Mouse (Mus musculus) G1E-ER4 (cell line): ENCODE data around the gene Col1a2. TPM values are rescaled to one million over a fixed set of nuclear protein-coding genes. Genes with fewer than 3 reads are reported as not detected.

ENCODE experiments used
- GATA1 ChIP-seq: IDR thresholded peaks from one replicate; pipeline ENCODE4 v1.8.0; 2012; ENCODE audit warnings: low read length, inconsistent platforms
- polyA plus RNA-seq: library from polyadenylated mRNA; stranded (reverse); fragments of >175 nt; gene quantifications from 2 replicates; pipeline ENCODE4 v1.2.3, GENCODE M21; 2012

Col1a2 gene
- 0.53 and 0.61 TPM in 2 replicates for polyA plus RNA-seq

DNA sequence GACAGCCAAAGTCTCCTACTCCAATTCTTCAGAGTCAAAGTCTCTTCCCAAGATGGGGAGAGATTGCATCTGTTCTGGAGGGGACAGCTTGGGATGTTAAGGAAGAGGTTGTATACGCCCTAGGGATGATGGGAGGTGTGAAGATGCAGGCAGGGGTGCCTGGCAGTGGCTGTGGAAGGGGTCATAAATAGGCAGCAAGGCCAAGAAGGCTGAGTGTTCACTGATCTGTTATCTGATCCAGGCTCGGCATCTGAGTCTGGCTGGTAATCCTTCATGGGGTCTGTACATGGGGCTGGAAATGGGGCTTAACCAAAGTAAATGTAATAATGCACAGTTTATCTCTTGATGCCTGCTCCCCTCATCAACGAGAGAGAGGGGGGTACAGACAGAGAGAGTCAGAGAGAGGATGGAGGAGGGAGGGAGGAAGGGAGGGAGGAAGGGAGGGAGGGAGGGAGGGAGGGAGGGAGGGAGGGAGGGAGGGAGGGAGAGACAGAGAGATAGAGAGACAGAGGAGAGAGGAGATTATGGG is at the start of gene Col1a2:
TSS of gene Col1a2 (plus strand) at position 212 of the 529 bp plus-strand sequence.
- no peak for TF ChIP-seq GATA1

GRCm38 (mm10) chr6:4455518-4455917 is 49.1 kb upstream of the Col1a2 start:
- TF ChIP-seq GATA1: no peak

DNA sequence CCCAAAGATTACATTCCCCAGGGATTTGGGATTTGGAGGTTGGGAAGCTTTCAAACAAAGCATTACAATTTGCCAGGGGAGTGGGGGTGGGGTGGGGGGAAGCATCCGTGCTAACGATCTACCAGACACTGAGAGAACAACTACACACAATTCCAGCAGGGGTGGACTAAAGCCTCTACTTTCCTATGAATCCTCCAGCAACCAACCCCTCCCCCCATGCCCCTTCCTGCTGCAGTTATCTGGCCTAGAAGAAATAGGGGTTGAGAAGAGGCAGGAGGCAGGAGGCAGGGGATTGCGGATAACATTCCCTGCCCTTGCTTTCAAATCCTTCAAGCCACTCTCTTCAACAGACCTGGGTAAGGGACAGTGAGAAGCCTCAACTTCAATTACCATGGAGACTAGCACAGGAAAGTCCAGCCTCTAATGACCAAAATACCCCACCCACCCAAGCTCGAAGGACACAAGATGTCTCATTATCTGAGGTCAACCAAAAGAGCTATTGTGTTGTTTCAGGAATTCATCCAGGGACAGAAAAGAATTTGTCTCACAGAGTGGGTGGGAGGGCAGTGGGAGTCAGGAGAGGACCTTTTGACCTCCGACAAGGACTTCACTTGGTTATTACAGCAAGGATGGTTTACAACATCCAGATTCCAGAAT is 48.5 kb upstream of the Col1a2 start:
- TF ChIP-seq GATA1: no peak

DNA sequence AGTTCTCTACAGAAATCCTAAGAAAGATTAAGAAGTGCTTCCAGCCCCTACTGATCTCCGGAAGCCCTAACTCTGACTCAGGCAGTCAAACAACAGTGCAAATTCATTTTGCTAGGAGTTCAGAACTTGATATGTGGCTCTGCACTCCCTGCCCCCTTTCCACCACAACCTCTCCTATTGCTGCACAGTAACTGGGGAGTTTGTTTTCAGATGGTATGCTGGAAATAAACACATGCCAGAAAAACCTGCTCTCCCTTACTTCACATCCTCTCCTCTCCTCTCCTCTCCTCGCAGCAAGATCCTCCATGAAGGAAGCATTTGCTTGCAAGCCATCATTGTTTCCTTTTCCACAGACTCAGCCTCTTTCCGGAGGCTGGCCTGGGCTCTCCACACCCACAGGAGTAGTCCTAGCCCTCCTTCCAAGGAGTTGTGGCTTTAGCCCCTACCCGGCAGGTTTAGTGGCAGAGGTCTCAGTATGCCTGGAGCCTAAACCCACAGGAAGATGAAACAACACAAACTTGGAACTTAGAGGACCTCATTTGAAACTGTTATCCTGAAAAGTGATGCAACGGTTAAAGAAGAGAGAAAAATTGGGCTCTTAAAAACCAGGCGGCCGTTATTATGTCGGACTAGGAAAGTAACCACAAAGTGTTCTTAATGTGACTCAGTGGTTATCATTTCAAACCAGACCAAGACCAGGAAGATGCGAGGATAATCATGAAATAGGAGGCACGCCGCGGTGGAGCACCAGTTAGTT is 47.7 kb upstream of the Col1a2 start:
- no peak for TF ChIP-seq GATA1

DNA sequence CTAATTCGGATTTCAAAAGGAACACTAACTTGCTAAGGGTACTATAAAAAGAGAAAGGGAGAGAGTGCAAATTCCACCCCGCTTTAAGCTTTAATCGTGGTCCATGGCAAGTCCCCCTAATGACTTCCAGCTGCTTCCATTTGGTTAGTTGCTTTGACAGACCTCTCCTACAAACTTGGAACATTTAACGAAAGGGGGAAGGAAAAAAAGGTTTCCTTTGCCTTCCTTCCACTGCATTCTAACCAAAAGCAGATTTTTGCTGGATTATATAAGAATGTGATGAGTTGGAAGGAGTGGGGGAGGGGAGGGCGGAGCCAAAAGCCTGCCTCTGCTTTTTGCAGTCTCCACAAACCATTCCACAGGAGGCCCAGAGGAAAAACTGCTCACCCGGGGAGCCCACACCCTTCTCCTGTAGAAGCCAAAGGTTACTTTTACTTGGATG is 47.0 kb upstream of the Col1a2 start:
- no peak for TF ChIP-seq GATA1

DNA sequence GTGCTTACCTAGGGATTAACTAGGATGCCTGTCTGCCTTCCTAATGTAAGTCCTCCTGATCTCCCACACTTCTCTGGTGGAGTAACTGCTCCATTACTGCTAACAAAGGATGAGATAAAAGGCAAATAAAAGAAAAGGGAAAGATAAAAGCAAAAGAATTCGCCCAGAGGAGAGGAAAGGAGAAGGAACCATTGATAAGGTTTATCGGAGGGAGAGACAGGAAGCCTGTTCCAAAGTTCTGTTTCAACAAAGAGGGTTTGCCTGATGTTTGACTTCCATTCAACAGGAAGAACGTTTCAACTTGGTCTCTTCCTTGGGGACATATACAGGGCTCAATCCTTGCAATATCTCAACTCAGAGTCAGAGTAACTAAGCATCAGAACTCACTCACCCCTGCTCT is 39.3 kb upstream of the Col1a2 start:
- no peak for TF ChIP-seq GATA1

DNA sequence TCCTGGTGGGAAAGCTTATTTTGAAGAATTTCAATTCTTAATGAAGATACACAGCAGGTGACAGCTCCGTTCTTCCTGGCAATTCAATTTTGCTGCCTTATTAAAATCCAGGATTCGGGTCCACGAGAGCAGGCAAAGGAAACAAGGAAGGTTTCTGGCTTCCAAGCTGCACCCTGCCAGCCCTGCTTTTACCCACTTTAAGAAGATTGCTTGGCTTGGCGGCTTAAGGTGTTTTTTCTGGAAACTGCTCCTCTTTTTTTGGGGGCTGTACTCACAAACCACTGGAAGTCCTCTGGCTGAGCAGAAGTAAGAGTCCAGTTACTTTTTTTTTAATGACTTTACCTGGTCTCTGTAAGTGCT is 21.1 kb upstream of the Col1a2 start:
- no peak for TF ChIP-seq GATA1

DNA sequence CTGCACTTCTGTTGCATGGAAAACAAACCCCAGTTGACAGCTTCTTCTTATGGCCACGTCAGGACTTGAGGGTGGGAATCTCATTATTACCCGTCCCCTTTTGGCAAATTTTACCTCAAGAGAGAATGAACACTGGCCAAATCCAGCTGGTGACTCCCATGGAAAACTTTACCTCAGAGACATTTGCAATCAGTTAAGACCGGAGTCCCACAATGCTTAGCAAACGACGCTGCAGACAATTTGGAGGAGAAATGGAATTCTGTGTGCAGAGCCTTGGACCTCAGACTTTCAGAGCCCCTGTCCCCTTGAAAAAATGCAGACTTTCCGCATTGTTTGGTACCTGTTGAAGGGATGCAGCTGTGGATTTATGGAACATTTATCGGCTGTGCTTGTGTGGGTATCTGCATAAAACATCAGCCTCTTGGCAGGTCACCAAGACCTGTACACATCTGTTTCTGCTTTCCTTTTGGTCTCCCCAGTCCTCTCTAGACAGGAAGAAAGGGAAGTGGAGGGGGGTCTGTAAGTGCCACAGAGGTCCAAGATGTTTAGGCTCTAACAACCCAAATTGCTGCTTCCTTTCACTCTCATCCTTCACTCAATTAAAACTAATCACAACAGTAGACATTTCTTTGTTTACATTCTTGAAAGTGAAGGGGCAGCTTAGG is 20.5 kb upstream of the Col1a2 start:
- no peak for TF ChIP-seq GATA1

DNA sequence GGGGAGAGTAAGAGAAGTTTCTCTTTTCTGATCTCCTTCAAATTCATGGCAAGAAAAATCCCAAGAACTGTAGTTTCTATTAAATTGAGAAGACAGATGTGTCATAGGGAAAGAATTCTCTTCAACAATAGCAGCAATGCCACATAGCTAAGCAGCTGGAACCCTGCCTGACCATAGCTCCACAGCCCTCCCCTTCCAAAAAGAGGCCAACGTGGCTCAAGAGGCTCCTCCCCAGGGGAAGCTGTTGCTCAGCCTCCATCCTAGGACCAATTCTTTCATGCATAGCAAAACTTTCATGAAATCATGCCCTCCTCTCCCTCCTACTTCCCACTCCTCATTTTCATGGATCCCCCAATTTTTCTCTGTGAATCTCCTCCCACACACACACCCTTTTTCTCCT is 16.3 kb upstream of the Col1a2 start:
- no peak for TF ChIP-seq GATA1

- TF ChIP-seq GATA1: no peak
Observed at GRCm38 (mm10) chr6:4488966-4489365, 15.6 kb upstream of the Col1a2 start.

DNA sequence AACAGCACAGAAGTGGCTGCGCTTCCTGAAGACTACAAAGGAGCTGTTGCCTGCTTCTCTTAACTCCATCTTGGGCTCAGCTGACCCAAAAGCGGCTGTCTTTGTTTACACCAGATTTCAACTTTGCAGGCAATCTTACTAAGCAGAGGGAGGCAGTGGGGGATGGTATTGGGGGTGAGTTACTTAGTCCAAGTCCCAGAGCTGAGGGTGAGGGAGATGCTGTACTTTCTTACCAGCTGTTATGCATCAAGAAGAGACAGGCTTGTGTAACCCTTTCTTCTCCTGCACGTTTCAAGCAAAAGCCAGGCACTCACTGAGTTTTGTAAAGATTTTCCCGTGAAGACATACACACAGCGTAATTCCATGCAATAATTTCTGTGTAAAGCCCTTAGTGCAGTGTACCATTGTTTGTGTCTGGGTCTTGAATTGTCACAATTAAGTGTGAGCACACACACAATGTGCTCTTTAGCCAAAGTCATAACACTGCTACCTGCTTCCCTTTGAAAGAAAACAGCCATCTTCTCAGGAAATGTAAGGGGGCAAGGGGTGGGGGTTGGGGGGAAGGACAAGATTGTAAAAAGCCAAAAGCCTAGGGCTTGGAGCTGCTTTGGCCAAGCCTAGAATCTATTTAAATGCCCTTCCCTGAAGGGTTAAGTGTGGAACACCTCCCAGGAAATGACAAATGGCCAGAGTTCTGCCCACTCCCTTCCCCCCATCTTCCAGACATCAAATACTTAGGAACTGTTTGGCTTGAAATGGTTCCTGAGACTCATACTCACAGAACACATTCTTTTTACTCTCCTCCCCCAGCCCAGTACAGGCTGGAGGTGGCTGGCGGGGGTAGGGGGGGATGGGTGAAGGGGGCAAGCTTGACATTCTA is 15.0 kb upstream of the Col1a2 start:
- no peak for TF ChIP-seq GATA1

GRCm38 (mm10) chr6:4493666-4494065 is 10.9 kb upstream of the Col1a2 start:
- TF ChIP-seq GATA1: no peak

GRCm38 (mm10) chr6:4496428-4496827 is 8.2 kb upstream of the Col1a2 start:
- TF ChIP-seq GATA1: no peak

DNA sequence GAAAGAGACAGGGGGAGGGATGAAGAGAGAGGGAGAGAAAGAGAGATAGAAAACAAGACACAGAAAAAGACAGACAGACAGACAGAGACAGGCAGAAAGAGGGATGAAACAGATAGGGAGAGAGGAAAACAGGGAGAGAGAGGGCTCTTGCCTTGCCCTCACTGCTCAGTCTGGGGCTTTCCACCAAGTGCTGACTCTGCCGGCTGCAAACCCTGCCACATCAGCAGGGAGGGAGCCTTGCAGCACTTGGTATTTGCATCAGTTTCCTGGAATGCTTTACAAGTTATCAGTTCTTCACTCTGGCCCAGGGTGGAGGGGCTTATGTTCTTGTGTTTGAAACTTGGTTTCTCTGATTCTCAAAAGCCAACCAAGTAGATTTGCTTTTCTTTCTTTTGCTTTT is 1.5 kb upstream of the Col1a2 start:
- TF ChIP-seq GATA1: no peak
